Mouse (Mus musculus) lung, adult 2 months (tissue): ENCODE results near the gene Trmt1l. TPM values are rescaled to one million over a fixed set of nuclear protein-coding genes. Genes with fewer than 3 reads are reported as not detected.
A peak's percentile ranks its signal among the peaks of the same experiment; 100 is the strongest.

Experiments
- DNase-seq: peaks from one replicate; pipeline ENCODE4 v3.0.0; 2022
- H3K4me1 ChIP-seq: fragments of 200-500 bp; 2 replicates; pipeline ENCODE4 v1.6.1; 2011; ENCODE audit warnings: low read length; ENCODE audit not compliant: control insufficient read depth, insufficient read depth
- H3K4me3 ChIP-seq: fragments of 200-500 bp; replicated peaks from 2 replicates; pipeline ENCODE3; 2011; ENCODE audit warnings: low read depth, mild to moderate bottlenecking, control low read depth, low read length; ENCODE audit errors: extremely low read depth
- CTCF ChIP-seq: fragments of 200-500 bp; IDR thresholded peaks from 2 replicates; pipeline ENCODE4 v1.5.1; 2011; ENCODE audit warnings: mild to moderate bottlenecking, low read length, control low read depth; ENCODE audit not compliant: insufficient read depth
- POLR2A ChIP-seq: fragments of 200-500 bp; IDR thresholded peaks from 2 replicates; pipeline ENCODE4 v1.6.1; 2011; ENCODE audit warnings: low read depth, mild to moderate bottlenecking, control low read depth, low read length, borderline replicate concordance; ENCODE audit errors: extremely low read depth
- WGBS: fragments of 180-500 bp; shearing (Covaris S2); methylation state at CpG from one replicate; pipeline ENCODE4 v1.1.7; 2018; 5-methylcytosine and 5-hydroxymethylcytosine counted together
- polyA plus RNA-seq: library from polyadenylated mRNA; depleted of rRNA; stranded (reverse); fragments of >200 nt; gene quantifications from 2 replicates; pipeline ENCODE4 v1.2.3, GENCODE M21; 2012; rRNA removed

Gene Trmt1l
- polyA plus RNA-seq, 1 experiment: 13.2 TPM

DNA sequence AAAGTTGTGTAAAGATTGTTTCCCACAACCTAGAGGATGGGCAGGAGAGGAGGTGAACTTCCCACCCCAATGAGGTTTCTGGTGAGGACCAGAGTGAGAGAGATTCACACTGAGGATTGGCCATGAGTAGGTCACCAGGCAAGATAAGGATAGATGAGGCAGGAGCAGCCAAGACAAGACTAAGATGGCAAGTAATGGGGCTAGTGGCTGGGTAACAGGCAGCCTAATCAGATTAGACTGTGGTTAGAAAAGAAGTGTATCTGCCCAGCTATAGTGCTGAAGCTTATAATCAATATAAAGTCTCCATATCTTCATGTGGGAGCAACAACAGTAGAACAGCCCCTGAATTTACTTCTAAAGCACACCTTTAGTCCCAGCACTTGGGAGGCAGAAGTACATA is 65.5 kb downstream of the Trmt1l start:
- TF ChIP-seq CTCF (no peak), POLR2A (no peak)
- no peak overlapping the region for H3K4me3 ChIP-seq
- no peak for DNase-seq
- H3K4me1 ChIP-seq: peaks cover 4% of the 10 kb centered on the region

DNA sequence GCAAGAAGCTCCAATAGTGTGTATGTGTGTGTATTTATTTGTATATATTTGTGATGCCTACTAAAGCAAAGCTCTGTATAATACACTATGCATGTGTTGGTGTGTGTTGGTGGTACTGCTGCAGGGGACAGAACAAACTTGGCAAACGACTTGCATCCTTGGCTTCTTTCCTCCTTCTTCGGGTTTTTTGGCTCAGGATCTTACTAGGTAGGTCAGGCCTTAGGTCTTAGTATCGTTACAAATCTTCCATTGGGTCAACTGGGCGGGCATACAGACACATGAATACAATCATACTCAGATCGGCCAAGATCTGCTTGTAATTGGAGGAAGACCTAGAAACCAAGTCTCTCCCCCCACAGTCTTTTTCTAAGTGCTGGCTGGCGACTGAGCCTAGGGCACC is 66.4 kb downstream of the Trmt1l start:
- TF ChIP-seq POLR2A (no peak), CTCF (no peak)
- DNase-seq: no peak
- Histone ChIP-seq H3K4me3 (no peak overlapping the region), H3K4me1 (peaks cover 5% of the 10 kb centered on the region)
- WGBS: 46% methylated on average over 6 of the region's 6 CpGs

DNA sequence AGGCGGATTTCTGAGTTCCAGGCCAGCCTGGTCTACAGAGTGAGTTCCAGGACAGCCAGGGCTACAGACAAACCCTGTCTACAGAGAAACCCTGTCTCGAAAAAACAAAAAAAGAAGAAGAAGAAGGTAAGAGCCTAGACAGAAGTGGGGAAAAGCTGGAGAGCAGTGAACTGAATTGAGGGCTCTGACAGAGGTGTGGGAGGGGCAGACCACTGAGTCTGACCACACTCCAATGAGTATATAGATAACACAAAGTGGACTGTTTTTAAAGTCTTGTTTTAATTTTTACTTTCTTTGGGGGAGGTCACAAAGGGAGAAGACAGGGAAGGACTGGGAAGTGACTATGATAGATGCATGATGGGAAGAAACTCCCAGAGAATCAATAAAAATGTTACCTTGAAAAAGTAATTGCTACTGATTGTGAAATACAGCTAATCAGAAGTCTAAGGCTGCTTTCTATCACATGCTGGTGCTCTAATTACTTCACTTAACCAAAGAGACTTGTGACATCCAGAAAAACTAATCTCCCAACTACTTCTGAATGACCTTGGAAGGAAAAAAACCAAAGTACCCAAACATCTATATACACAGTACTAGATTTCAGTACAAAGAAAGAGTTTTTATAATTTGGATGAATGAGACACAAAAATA is 67.4 kb downstream of the Trmt1l start:
- H3K4me3 ChIP-seq: no peak overlapping the region
- DNase-seq: no peak
- peaks cover 3% of the 10 kb centered on the region for H3K4me1 ChIP-seq
- WGBS: 68% methylated on average over 2 of the region's 2 CpGs
- TF ChIP-seq POLR2A: no peak
- no peak for TF ChIP-seq CTCF

DNA sequence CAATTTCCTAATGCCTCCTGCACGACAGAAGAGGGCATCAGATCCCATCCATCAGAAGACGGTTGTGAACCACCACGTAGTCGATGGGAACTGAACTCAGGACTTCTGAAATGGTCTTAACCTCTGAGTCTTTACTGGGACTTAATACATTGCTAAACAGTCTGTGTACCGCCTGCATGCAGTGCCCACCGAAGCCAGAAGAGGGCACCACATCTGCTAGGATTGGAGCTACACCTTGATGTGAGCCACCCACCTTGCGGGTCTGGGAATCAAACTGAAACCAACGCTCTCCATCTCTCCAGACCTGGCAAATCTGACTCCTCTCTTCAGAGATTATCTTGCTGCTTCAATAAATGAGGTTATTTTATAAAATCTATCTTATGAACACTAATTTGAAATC is 68.7 kb downstream of the Trmt1l start:
- peak; percentile 25 for DNase-seq
- peaks cover 3% of the 10 kb centered on the region for H3K4me1 ChIP-seq
- no peak overlapping the region for H3K4me3 ChIP-seq
- TF ChIP-seq CTCF (peak; percentile 56), POLR2A (no peak)
- 87% methylated on average over 8 of the region's 8 CpGs for WGBS

DNA sequence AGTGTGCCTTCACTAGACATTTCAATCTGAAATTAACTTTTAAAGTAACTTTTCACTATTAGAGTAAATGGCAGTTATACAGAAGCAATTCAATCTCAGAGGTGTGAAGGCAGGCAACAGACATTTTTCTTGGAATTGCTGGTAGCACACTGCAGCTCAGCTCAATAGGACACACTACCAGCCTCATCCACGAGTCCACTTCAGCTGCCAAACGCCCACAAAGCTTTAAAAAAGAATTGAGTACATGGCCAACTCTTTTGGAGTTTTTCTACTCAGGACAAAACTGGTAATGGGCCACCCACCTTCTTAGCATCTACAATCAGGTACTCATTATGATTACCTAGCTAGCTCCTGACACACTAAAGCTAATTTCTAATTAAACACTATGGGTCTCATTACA is 69.6 kb downstream of the Trmt1l start:
- no peak for DNase-seq
- H3K4me3 ChIP-seq: no peak overlapping the region
- TF ChIP-seq CTCF (no peak), POLR2A (no peak)
- peaks cover 3% of the 10 kb centered on the region for H3K4me1 ChIP-seq
- WGBS: 56% methylated on average over 2 of the region's 2 CpGs

DNA sequence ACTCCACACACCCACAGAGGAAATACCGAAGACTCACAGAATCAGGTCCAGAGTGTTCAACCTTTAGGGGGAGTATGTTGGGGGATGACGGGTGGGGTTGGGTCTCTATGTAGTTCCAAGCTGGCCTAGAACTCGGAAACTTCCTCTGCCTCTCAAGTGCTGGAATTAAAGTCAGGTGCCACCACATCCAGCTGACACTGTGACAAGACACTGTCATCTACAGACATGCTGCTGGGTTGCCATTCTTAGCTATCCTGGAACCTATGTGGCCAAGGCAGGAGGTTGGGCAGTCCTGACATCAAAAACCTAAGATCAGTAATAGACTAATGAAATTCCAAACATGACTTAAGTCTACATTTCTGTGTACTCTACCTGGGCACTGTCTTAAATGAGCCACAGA is 70.0 kb downstream of the Trmt1l start:
- Histone ChIP-seq H3K4me3 (no peak overlapping the region), H3K4me1 (peaks cover 3% of the 10 kb centered on the region)
- TF ChIP-seq CTCF (no peak), POLR2A (no peak)
- DNase-seq: no peak
- WGBS: 74% methylated on average over 3 of the region's 3 CpGs

DNA sequence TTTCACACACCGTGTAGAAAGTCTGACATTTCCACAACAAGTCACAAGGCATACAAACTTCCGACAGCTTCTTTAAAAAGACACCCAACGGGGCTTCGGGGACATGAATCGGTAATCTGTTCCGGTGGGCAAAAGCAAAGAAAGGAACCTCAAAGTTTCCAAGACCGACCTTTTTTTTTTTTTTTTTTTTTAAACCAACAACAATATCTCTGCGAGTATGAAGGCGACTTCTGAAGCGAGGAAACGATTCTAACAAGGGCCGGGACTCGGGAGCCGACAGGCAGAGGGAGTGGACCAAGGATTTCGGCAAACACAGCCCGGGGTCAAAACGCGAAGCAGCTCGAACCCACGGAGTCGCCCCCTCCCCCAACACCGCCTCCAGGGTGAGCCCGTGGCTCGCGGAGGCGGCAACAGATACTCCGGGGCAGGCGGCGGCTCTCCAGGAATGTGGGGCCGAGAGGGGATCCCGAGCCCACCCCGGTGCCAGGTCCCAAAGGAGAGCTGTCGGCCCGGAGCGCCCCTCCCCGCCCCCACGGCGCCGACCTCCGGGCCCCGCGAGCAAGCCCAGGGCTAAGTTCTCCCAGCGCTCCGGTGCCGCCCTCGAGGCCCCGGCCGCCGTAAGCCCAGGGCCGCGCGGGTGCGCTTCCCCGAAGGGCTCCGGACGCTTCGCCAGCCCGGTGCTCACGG is 71.6 kb downstream of the Trmt1l start:
- TF ChIP-seq CTCF: no peak
- no peak for TF ChIP-seq POLR2A
- WGBS: under 1% methylated on average over 59 of the region's 59 CpGs
- H3K4me3 ChIP-seq: peak overlapping the region; percentile 82
- DNase-seq: peak; percentile 59
- H3K4me1 ChIP-seq: peaks cover 3% of the 10 kb centered on the region

DNA sequence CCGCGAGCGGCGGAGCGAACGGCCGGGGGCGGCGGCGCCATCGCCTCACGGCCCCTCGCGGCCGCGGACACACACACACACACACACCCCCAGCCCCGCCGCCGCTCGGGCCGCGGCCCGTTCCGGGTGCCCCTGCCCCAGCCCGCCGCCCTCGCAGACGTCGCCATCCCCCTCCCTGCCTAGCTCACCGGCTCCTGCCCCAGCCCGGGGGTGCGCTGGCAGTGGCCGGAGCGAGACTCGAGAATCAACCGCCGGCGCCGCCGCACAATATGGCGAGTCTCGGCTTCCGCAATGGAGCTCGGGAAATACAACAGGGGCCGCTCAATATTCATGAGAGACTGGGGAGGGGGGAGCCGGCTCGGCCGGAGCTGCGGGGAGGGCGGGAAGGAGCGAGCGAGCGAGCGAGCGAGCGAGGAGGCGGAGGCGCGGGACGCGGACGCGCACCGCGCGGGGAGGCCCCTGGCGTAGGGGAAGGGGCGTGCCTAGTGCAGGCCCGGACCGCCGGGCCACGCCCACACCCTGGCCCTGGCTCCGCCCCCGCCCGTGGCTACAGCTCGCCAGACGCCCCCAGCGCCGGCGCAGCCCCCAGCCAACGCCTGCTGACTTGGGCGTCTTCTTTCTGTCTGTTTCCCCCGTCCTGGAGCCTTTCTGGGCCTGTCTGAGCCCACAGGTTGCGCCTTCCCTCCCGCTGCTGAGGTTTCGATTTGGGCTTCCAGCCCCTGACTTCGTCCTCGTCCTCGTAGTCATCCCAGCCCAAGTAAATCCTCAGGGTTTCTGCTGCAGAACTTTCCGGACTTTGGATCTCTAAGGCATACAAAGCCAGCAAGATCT is 72.4 kb downstream of the Trmt1l start, which contains the start of gene Rnf2:
Gene Rnf2, minus strand, starts transcription at position 425 of the 831 bp plus-strand sequence.
- WGBS: under 1% methylated on average over 82 of the region's 90 CpGs
- Histone ChIP-seq H3K4me1 (peaks cover 3% of the 10 kb centered on the region; the same call in 1 of the 2 replicates), H3K4me3 (peak within 1 kb of the TSS; percentile 82)
- peak; percentile 91 for DNase-seq
- TF ChIP-seq POLR2A (peak; percentile 63; the same call in 1 of the 2 replicates), CTCF (no peak)

Other genes starting within 250 kb of the Trmt1l start
- gene Gm47985, start 246.0 kb upstream of the Trmt1l start, polyA plus RNA-seq: not detected in 2 replicates
- gene Gm8947, start 236.2 kb upstream of the Trmt1l start, polyA plus RNA-seq: not detected in 2 replicates
- gene Gm47995, start 230.1 kb upstream of the Trmt1l start, polyA plus RNA-seq: not detected in 2 replicates
- gene 3110040M04Rik, start 224.4 kb upstream of the Trmt1l start, polyA plus RNA-seq: not detected in 2 replicates
- not detected in 2 replicates for gene Gm47996, start 218.4 kb upstream of the Trmt1l start, polyA plus RNA-seq
- 43.0 and 48.9 TPM in 2 replicates for gene Ivns1abp, start 84.1 kb upstream of the Trmt1l start, polyA plus RNA-seq
- 12.2 and 14.2 TPM in 2 replicates for gene Swt1, start 87 bp upstream of the Trmt1l start, polyA plus RNA-seq
- 9.4 and 12.0 TPM in 2 replicates for gene Rnf2, start 72.4 kb downstream of the Trmt1l start, polyA plus RNA-seq
- 14.7 and 22.4 TPM in 2 replicates for gene Fam129a, start 142.6 kb downstream of the Trmt1l start, polyA plus RNA-seq